Mouse (Mus musculus) small intestine, adult 2 months (tissue): Measurements from ENCODE around the gene Dock2.

Experiments used
- CTCF ChIP-seq: fragments of 200-500 bp; IDR thresholded peaks from 2 replicates; pipeline ENCODE4 v1.5.1; 2012; ENCODE audit warnings: low read depth, mild to moderate bottlenecking, control low read depth, inconsistent platforms, low read length, moderate library complexity, mixed read lengths; ENCODE audit not compliant: insufficient replicate concordance, insufficient read length; ENCODE audit errors: extremely low read depth
- POLR2A ChIP-seq: fragments of 200-500 bp; IDR thresholded peaks from 2 replicates; pipeline ENCODE4 v1.6.1; 2012; ENCODE audit warnings: low read depth, mild to moderate bottlenecking, control low read depth, inconsistent platforms, low read length, moderate library complexity

- TF ChIP-seq CTCF = no peak
- no peak for TF ChIP-seq POLR2A
Measured at GRCm38 (mm10) chr11:34405311-34405710, 378.4 kb downstream of the Dock2 start.
